Mouse (Mus musculus): ENCODE results near the gene Shc3. TPM values are rescaled to one million over a fixed set of nuclear protein-coding genes. Genes with fewer than 3 reads are reported as not detected.

Shc3 gene
- polyA plus RNA-seq, 1 experiment from 2014 or later, result not detected

DNA sequence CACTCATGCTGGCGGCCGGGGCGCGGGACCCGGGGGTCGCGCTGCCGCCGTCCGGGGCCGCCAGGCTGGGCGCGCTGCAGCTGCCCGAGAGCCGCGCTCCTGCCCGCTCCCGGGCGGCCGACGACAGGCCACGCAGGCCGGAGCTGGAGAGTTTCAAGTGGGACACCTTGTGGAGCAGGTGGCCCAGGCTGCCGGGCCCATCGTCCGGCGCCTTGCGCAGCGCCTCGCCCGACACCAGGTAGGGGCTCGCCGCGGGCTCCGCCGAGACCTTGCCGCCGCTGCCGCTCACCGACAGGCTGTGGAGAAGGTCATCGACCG lies 2.2 kb downstream of the Shc3 start:
- no peak overlapping the region for H3K9ac ChIP-seq
- no peaks in the 10 kb centered on the region for H3K36me3 ChIP-seq
- H3K27me3 ChIP-seq (replicated peaks), result peaks cover 91% of the 10 kb centered on the region
- no peak overlapping the region for H3K27ac ChIP-seq
- H3K4me2 ChIP-seq, result peak overlapping the region; percentile 56
- 3% methylated on average over 42 of the region's 42 CpGs for WGBS (ENCODE audit: insufficient replicate concordance)
- peaks cover 6% of the 10 kb centered on the region; the same call in 1 of the 2 replicates for H3K4me1 ChIP-seq
- H3K4me3 ChIP-seq, result peak overlapping the region; percentile 21
- ATAC-seq, result no peak
- no peaks in the 10 kb centered on the region for H3K9me3 ChIP-seq (replicated peaks)

DNA sequence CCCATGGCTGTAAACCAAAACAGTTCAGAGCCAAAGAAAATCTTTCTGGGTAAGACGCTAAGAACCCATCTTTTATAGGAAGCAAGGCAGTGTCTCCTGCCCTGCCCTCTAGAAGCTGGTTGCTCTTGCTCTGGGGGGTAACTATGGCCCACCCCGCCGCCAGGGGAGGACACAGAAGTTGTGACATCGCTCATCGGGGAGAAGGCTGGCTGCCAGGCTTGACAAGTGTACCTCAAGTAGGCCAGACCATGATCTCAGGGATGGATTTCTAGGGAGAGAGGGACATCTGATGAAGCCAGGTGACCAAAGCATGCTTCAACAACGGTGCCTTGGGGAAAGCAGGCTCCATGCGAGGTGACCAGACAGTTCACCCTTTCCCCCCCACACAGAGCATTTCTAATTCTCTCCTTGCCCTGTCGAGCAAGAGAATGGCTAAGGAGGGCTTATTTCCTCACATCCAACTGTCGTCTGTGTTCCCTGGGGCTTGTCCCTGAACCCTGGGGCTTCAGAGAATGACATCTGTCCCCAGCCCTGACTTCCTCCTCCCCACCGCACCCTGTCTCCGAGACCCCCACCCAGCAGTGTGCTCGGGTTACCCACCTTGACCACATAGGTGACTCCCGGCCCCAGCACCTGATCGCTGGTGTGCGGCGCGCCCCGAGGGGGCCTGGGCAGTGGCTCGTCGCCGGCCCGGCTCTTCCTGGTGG lies 2.7 kb downstream of the Shc3 start:
- ATAC-seq, result no peak
- H3K4me3 ChIP-seq, result peak overlapping the region; percentile 21
- H3K27ac ChIP-seq, result no peak overlapping the region
- peaks cover 6% of the 10 kb centered on the region; the same call in 1 of the 2 replicates for H3K4me1 ChIP-seq
- no peak overlapping the region for H3K9ac ChIP-seq
- WGBS (ENCODE audit: insufficient replicate concordance), result 11% methylated on average over 22 of the region's 22 CpGs
- peaks cover 86% of the 10 kb centered on the region for H3K27me3 ChIP-seq (replicated peaks)
- H3K9me3 ChIP-seq (replicated peaks), result no peaks in the 10 kb centered on the region
- H3K4me2 ChIP-seq, result peak overlapping the region; percentile 56
- no peaks in the 10 kb centered on the region for H3K36me3 ChIP-seq

- no peak overlapping the region for H3K9ac ChIP-seq
- no peaks in the 10 kb centered on the region for H3K9me3 ChIP-seq (replicated peaks)
- H3K4me2 ChIP-seq, result no peak overlapping the region
- ATAC-seq, result no peak
- no peak overlapping the region for H3K27ac ChIP-seq
- H3K4me3 ChIP-seq, result no peak overlapping the region
- H3K27me3 ChIP-seq (replicated peaks), result peaks cover 68% of the 10 kb centered on the region
- WGBS (ENCODE audit: insufficient replicate concordance), result 62% methylated on average over 6 of the region's 6 CpGs
- peaks cover 6% of the 10 kb centered on the region; the same call in 1 of the 2 replicates for H3K4me1 ChIP-seq
- no peaks in the 10 kb centered on the region for H3K36me3 ChIP-seq
Measured at GRCm38 (mm10) chr13:51564741-51565140, 4.5 kb downstream of the Shc3 start.

GRCm38 (mm10) chr13:51553343-51553742 lies 15.9 kb downstream of the Shc3 start:
- Histone ChIP-seq H3K36me3 (no peaks in the 10 kb centered on the region), H3K4me2 (no peak overlapping the region), H3K9me3 (replicated peaks) (no peaks in the 10 kb centered on the region), H3K27ac (no peak overlapping the region), H3K9ac (no peak overlapping the region), H3K27me3 (replicated peaks) (peaks cover 6% of the 10 kb centered on the region; the same call in 1 of the 2 replicates), H3K4me1 (no peaks in the 10 kb centered on the region), H3K4me3 (no peak overlapping the region)
- WGBS (ENCODE audit: insufficient replicate concordance), result 77% methylated on average over 11 of the region's 11 CpGs
- no peak for ATAC-seq

DNA sequence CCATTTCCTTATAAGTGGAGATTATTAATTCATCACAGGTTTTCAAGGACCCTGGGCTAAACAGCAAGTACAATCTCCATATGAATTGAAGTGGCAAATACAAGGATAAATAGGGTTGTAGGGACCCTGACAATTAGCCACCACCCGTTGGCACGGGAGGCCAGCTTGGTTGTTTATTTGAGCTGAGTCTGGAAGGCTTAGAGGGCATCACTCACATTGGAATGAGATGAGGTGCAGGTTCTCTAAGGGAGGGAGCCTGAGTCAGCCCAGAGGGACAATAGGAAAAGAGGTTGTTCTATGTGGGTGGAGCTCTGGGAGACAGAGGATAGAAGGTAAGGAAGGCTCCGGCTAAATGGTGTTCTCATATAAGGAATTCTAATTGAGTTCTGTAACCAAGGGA lies 17.0 kb downstream of the Shc3 start:
- H3K4me1 ChIP-seq, result no peaks in the 10 kb centered on the region
- H3K4me2 ChIP-seq, result no peak overlapping the region
- no peak overlapping the region for H3K27ac ChIP-seq
- no peaks in the 10 kb centered on the region for H3K9me3 ChIP-seq (replicated peaks)
- WGBS (ENCODE audit: insufficient replicate concordance), result 63% methylated on average over 3 of the region's 3 CpGs
- no peak for ATAC-seq
- no peak overlapping the region for H3K9ac ChIP-seq
- H3K27me3 ChIP-seq (replicated peaks), result peaks cover 6% of the 10 kb centered on the region; the same call in 1 of the 2 replicates
- H3K4me3 ChIP-seq, result no peak overlapping the region
- H3K36me3 ChIP-seq, result no peaks in the 10 kb centered on the region

DNA sequence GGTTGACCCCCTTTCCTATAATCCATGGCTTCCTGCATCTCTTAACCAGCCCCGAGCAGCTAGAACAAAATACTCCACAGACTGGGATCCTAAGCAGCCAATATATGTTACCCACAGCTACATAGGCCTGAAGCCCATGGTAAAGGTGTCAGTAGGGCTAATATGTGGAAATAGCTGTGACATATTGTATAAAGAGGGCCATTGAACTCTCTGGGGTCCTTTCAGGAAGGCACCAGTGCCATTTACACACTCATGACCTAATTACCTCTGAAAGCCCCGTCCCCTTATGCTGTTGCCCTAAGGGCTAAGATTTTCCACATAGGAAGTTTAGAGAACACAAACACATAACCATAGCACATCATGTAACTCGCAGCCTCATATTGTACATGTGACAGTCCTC lies 17.4 kb downstream of the Shc3 start:
- no peak overlapping the region for H3K9ac ChIP-seq
- no peak overlapping the region for H3K4me2 ChIP-seq
- ATAC-seq, result no peak
- no peaks in the 10 kb centered on the region for H3K9me3 ChIP-seq (replicated peaks)
- peaks cover 6% of the 10 kb centered on the region; the same call in 1 of the 2 replicates for H3K27me3 ChIP-seq (replicated peaks)
- WGBS (ENCODE audit: insufficient replicate concordance), result 62% methylated on average over 3 of the region's 3 CpGs
- H3K4me1 ChIP-seq, result no peaks in the 10 kb centered on the region
- no peak overlapping the region for H3K4me3 ChIP-seq
- no peaks in the 10 kb centered on the region for H3K36me3 ChIP-seq
- no peak overlapping the region for H3K27ac ChIP-seq

- no peak for ATAC-seq
- WGBS (ENCODE audit: insufficient replicate concordance), result 61% methylated on average over 8 of the region's 8 CpGs
Measured at GRCm38 (mm10) chr13:51539816-51540215, 29.4 kb downstream of the Shc3 start.

DNA sequence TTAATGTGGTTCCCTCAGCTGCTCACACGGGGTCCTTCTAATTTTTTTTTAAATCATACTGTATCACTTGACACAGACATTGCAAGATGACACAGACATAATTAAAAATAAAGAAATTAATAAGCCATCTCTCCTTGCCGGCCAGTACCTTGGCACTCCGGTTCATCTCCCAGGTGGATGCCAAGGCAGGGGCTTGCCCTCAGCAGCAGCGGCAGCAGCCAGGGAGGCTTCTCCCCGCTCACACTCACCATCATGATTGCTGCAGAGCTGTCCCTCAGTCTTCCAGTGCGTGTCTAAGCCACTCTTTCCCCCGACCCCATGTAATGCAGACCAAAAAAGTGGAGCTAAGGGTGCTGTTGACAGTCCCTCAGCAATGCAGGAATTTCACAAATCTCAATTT lies 33.9 kb downstream of the Shc3 start:
- Histone ChIP-seq H3K9me3 (replicated peaks) (no peaks in the 10 kb centered on the region), H3K36me3 (no peaks in the 10 kb centered on the region), H3K9ac (no peak overlapping the region), H3K4me1 (no peaks in the 10 kb centered on the region), H3K27ac (no peak overlapping the region), H3K4me3 (no peak overlapping the region), H3K4me2 (no peak overlapping the region), H3K27me3 (replicated peaks) (no peaks in the 10 kb centered on the region)
- ATAC-seq, result no peak
- whole genome bisulfite sequencing (ENCODE audit: insufficient replicate concordance), result 74% methylated on average over 7 of the region's 7 CpGs

More at GRCm38 (mm10) chr13:51539816-51540215, 29.4 kb downstream of the Shc3 start:
- H3K9ac ChIP-seq, result no peak overlapping the region
- H3K27me3 ChIP-seq (replicated peaks), result no peaks in the 10 kb centered on the region
- no peak overlapping the region for H3K4me3 ChIP-seq
- no peaks in the 10 kb centered on the region for H3K4me1 ChIP-seq
- H3K27ac ChIP-seq, result no peak overlapping the region
- no peaks in the 10 kb centered on the region for H3K36me3 ChIP-seq
- H3K4me2 ChIP-seq, result no peak overlapping the region
- H3K9me3 ChIP-seq (replicated peaks), result no peaks in the 10 kb centered on the region

DNA sequence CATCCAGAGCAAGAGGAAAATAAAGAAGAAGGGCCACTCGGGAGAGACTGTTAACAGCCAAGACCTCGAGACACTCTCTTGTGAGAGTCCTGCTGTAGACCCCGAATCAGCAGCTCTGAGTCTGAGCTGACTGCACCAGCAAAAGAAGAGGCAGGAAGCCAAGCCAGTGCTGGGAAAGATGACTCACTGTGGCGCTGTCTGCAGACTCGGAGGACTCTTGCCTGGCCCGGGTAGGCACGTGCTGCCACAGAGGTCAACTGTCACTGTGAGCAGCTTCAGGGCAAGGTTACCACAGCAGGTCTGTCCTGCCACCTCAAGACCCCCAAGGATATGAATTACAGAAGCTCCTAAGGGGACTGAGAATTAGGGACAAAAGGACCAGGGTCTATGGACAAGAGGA lies 42.7 kb downstream of the Shc3 start:
- no peaks in the 10 kb centered on the region for H3K27me3 ChIP-seq (replicated peaks)
- H3K9me3 ChIP-seq (replicated peaks), result no peaks in the 10 kb centered on the region
- H3K27ac ChIP-seq, result no peak overlapping the region
- H3K4me2 ChIP-seq, result no peak overlapping the region
- 28% methylated on average over 7 of the region's 7 CpGs for WGBS (ENCODE audit: insufficient replicate concordance)
- no peaks in the 10 kb centered on the region for H3K36me3 ChIP-seq
- ATAC-seq, result no peak
- no peaks in the 10 kb centered on the region for H3K4me1 ChIP-seq
- no peak overlapping the region for H3K9ac ChIP-seq
- H3K4me3 ChIP-seq, result no peak overlapping the region

GRCm38 (mm10) chr13:51524316-51524715 lies 44.9 kb downstream of the Shc3 start:
- ATAC-seq, result no peak
- H3K4me2 ChIP-seq, result no peak overlapping the region
- H3K27ac ChIP-seq, result no peak overlapping the region
- H3K4me1 ChIP-seq, result no peaks in the 10 kb centered on the region
- H3K9me3 ChIP-seq (replicated peaks), result no peaks in the 10 kb centered on the region
- H3K9ac ChIP-seq, result no peak overlapping the region
- WGBS (ENCODE audit: insufficient replicate concordance), result 67% methylated on average over 4 of the region's 4 CpGs
- no peaks in the 10 kb centered on the region for H3K36me3 ChIP-seq
- H3K27me3 ChIP-seq (replicated peaks), result no peaks in the 10 kb centered on the region
- H3K4me3 ChIP-seq, result no peak overlapping the region

DNA sequence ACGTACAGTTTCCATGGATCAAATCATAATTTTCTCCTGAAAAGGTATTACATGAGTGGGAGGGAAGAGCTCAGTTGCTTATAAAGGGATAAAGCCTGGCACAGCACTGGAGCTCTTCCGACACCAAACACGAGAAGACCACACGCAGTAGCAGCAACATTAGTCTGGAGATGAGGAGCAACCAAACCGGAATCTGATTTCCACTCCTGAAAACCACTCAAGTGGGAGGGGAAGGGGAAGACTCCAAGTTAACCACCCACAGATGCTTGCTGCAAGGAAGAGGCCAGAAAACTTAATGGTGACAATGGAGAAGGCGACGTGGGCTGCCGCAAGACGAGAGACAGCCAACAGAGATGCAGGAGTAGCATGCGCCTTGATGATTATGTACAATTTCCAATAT lies 45.9 kb downstream of the Shc3 start:
- Histone ChIP-seq H3K27ac (no peak overlapping the region), H3K4me1 (no peaks in the 10 kb centered on the region), H3K9me3 (replicated peaks) (no peaks in the 10 kb centered on the region), H3K36me3 (no peaks in the 10 kb centered on the region), H3K4me2 (no peak overlapping the region), H3K9ac (no peak overlapping the region), H3K4me3 (no peak overlapping the region), H3K27me3 (replicated peaks) (no peaks in the 10 kb centered on the region)
- ATAC-seq, result no peak
- WGBS (ENCODE audit: insufficient replicate concordance), result 78% methylated on average over 10 of the region's 10 CpGs

DNA sequence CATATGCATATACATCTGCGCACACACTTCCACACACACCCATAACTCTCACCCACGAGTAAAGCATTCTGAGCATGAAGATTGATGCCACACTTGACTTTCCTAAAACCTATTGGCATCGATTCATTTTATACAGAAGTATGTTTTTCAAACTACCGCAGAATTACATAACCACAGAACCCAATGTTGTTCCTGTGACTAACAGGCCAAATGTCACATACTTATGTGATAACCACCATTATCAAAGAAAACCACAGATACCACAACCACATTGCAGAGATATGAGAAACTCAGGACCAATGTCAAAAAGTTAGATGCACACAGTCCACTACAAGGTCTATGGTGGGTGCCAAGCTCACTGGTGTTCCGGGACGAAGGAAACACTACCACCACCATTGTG lies 50.3 kb downstream of the Shc3 start:
- no peak for ATAC-seq
- Histone ChIP-seq H3K9me3 (replicated peaks) (no peaks in the 10 kb centered on the region), H3K9ac (no peak overlapping the region), H3K4me1 (no peaks in the 10 kb centered on the region), H3K4me2 (no peak overlapping the region), H3K4me3 (no peak overlapping the region), H3K27me3 (replicated peaks) (no peaks in the 10 kb centered on the region), H3K27ac (no peak overlapping the region), H3K36me3 (no peaks in the 10 kb centered on the region)
- WGBS (ENCODE audit: insufficient replicate concordance), result 67% methylated on average over 6 of the region's 6 CpGs

DNA sequence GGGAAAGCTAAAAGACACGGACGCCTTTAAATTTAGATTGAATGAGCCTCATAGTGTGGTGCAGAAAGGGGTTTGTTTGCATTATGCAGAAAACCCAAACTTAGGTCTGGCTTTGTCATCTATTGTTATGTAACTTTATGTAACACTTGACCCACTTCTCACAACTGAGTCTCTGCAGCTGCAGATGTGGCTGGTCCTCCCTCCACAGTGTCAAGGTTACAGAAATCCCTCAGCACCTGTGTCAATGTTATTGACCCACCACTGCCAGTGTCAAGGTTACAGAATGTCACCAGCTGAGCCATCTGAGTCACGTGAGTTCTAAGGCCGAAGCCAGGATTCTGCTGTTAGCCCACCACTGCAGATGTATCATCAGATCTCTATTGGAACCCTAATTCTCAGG lies 51.3 kb downstream of the Shc3 start:
- H3K4me3 ChIP-seq, result no peak overlapping the region
- H3K9me3 ChIP-seq (replicated peaks), result no peaks in the 10 kb centered on the region
- WGBS (ENCODE audit: insufficient replicate concordance), result 64% methylated on average over 4 of the region's 4 CpGs
- no peak for ATAC-seq
- H3K36me3 ChIP-seq, result no peaks in the 10 kb centered on the region
- H3K4me1 ChIP-seq, result no peaks in the 10 kb centered on the region
- no peak overlapping the region for H3K27ac ChIP-seq
- no peak overlapping the region for H3K9ac ChIP-seq
- H3K4me2 ChIP-seq, result no peak overlapping the region
- no peaks in the 10 kb centered on the region for H3K27me3 ChIP-seq (replicated peaks)
